Mouse (Mus musculus) layer of hippocampus, postnatal 36 days (tissue): ENCODE measurements around the gene Sec1. TPM values are rescaled to one million over a fixed set of nuclear protein-coding genes. Genes with fewer than 3 reads are reported as not detected.
A peak's percentile ranks its signal among the peaks of the same experiment; 100 is the strongest.

ENCODE experiments used
- DNase-seq, 2 experiments: peaks; one replicate each; pipeline ENCODE4 v3.0.0; 2022
- total RNA-seq, 2 experiments: library from RNA; stranded (reverse); gene quantifications; 2 replicates each; pipeline ENCODE4 v1.2.3; 2021

Gene Sec1
- 1 to 10 TPM; 2.0 to 2.7 TPM for total RNA-seq

DNA sequence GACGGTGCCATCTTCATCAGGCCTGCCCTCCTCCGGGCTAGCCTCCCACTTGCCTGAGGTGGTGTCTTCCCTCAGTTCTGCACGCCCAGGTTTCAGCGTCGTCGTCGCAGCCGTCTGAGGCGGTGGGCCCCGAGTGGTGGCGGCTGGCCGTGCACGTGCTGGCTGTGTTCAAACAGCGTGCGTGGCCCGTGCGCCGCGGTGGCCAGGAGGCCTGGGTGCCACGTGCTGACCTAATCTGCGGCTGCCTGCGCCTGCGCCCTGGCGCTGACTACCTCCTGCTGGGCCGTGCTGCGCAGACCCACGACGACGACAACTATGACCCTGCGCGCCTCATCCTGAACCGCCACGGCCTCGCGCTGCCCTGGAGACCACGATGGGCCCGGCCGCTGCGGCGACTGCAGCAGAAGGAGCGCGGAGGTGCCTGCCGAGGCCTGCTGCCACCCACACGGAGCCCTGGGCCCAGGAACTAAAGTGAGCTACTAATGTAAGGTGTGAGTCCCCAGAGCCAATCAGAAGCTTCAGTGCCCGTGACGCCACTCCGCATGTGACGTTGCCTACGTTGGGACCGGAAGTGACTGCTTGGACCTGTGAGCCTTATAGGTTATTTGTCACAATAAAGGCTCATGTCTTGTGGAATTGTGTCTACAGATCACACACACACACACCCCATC, at the start of gene Sec1:
Sec1 (minus strand) TSS at position 482 of the 671 bp plus-strand sequence.
- DNase-seq = no peak

DNA sequence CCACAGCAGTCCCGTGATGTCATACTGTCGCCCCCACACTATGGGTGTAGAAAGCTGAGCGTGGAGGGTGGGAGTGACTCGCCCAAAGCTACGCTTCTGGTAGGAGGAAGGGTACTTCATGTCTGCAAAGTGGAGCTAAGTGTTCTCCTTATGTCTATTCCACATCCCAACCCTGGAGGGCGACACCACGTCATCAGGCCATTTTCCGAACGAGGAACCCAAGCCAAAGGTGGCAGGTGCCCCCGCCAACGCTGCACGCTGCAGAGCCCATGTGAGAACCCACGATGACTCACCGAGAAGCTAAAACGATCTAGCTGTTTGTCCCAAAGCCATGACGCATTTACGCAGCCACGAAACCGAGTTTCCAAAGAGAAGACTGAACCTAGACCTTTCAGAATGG, 48.1 kb upstream of the Sec1 start:
- DNase-seq = peak; percentile 84

DNA sequence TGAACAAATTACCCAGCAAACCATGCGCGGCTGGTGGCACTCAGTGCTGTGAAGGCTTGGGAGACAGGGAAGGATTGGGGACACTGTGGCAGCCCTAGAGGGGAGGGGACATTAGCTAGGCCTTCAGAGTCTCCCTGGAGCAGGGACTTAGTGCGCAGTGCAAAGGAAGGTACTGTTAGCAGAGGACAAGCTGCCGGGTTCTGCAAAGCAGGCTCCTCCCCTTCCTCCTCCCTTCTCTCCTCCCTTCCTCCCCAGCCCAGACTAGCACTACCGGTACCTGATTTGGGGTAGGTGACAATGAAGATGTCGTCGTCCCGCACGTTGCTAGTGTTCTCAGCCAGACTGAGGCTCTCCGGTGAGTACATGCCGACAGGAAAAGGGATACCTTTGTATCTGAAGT, 47.6 kb upstream of the Sec1 start:
- peak in 1 of 2 experiments; percentile 40 for DNase-seq

GRCm38 (mm10) chr7:45741308-45741707, 47.1 kb upstream of the Sec1 start:
- DNase-seq = no peak

- DNase-seq = no peak
Observed at GRCm38 (mm10) chr7:45739820-45740219, 45.6 kb upstream of the Sec1 start.

DNA sequence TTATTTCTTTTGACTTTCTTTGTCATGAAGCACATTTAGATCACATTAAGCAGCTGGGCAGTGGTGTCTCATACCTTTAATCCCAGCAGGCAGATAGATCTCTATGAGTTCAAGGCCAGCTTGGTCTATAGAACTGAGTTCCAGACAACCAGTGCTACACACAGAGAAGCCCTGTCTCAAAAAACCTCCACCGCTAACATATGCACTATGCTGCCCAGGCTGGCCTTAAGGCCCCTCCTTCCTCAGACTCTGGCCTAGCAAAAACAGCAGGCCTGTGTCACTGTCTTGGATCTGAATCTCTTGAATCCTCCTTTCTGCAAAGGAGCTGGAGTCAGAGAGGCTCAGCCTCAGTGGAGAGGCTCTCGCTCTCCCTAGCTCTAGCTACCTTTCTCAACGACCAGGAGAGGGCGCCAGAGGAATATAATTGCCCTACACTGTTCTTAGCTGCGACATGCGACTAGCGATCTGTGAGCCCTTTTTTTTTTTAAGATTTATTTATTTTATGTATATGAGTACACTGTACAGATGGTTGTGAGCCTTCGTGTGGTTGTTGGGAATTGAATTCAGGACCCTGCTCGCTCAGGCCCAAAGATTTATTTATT, 45.1 kb upstream of the Sec1 start:
- peak; percentile 70 to 81 for DNase-seq

- no peak for DNase-seq
Observed at GRCm38 (mm10) chr7:45733477-45733876, 39.3 kb upstream of the Sec1 start.

- DNase-seq = no peak
Observed at GRCm38 (mm10) chr7:45730727-45731431, 36.7 kb upstream of the Sec1 start.

DNA sequence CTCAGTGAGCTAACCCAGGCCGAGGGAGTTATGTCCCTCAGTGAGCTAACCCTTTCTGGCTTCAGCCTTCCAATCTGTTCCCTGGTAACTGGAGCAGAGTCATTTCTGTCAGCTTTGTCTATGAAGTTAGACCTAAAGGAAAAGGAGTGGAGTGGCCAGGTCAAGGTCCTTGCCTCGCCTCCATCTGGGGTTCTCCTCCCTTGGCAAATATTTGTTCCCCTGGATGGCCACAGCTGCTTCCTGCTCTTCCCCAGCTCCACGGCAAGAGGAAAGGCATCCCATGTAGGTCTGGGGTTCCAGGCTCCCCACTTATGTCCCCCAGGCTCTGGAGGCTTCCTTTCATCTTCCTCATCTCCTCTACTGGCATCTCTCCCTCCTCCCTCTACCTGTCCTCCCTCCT, 33.4 kb upstream of the Sec1 start:
- DNase-seq = no peak

DNA sequence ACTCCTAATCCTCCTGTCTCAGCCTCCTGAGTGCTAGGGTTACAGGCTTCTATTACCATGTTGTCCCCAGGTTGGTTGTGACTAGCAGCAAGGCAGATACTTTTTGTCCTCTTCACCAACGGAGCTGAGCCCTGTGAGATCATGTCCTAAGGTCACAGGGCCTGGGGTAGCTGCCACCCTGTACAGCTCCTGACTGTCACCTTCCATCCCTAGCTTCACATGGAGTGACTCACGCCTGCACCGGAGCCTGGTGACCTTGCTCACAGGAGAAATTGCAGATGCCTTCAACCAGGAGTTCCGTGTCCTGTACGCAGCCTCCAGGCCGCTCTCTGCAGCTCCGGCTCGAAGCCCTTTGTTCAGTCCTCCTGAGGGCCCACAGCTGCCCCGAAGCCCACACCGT, 32.2 kb upstream of the Sec1 start:
- no peak for DNase-seq

GRCm38 (mm10) chr7:45725713-45726112, 31.5 kb upstream of the Sec1 start, which contains the start of gene Spaca4:
Gene Spaca4, minus strand, starts transcription at chr7:45725813.
- DNase-seq = no peak

- DNase-seq = no peak
Observed at GRCm38 (mm10) chr7:45725151-45725550, 30.9 kb upstream of the Sec1 start.

DNA sequence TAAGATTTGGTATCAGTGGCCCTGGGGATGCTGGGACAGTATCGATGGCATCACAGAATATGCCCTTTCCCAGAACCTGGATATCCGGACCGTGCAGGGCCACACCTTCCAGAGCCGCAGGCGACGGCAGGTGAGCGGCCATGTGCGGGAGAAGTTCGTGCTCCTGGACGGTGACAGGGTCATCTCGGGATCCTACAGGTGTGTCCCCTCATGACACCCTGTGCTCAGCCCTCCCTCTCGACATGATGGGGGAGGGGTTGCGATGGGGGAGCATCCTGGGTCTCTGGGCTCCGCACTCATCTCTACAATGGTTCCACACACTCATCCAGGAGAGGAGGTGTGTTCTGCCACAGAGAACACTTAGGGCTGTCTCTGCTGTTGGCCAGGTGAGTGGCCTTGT, 29.6 kb upstream of the Sec1 start:
- DNase-seq = no peak

DNA sequence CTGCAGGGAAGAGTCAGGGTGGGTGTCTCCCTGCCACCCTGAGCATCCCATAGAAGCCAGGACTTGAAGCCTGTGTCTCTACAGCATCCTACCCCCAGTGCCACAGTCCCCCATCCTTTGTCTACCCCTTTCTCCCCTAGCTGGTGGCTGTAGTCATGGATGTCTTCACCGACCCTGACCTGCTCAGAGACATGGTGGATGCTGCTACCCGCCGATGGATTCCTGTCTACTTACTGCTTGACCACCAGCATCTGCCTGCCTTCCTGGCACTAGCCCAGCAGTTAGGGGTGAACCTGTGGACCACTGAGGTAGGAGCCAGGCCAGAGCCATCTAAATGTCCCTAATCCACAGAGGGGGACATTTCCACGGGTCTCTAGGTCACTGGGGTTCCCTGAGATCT, 29.1 kb upstream of the Sec1 start:
- DNase-seq = no peak

DNA sequence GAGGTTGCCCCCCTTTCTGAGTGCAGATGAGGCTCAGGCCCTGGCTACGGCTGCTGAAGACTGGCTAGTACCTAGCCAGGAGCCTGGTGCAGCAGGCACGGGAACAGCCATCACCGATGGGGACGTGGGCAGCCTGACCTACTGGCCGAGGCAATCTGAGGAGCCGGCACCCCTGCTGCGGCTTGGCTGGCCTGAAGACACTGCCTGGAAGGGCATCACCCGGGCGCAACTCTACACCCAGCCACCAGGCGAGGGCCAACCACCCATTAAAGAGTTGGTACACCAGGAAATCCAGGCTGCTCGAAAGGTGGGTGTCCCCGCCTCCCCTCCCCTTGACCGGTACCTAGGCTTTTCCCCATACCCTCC, 28.1 kb upstream of the Sec1 start:
- DNase-seq = no peak

DNA sequence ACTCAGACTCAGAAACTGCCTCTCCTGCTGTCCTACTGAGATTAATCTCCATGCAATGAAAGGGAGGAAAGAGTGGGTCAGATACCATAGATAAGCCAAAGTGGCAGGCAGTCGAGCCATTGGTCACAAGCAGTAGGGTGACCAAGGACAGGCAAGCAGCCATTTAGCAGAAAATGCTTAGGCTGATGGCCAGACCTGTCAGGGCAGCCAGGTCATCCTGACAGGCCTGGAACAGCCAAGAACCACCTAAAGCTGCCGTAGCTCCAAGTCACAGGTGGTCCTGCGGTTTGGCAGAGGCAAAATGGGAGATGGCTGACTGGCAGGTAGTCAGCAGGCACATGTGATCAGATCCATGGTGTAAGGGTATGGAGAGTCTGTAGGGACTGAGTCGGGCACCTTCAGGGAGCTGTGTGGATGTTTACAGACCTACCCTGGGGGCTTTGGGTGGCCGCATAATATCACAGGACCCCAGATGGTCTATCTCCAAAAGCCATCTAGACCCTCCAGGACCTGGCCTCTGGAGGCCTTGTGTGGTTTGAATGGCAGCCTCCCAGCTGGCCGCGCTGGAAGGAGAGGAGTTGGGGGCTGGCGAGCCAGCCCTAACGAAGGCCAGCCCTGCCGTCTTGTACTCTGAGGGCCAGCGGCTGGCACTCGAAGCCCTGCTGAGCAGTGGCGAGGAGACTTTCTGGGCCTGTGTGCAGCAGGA, 27.6 kb upstream of the Sec1 start:
- no peak for DNase-seq

DNA sequence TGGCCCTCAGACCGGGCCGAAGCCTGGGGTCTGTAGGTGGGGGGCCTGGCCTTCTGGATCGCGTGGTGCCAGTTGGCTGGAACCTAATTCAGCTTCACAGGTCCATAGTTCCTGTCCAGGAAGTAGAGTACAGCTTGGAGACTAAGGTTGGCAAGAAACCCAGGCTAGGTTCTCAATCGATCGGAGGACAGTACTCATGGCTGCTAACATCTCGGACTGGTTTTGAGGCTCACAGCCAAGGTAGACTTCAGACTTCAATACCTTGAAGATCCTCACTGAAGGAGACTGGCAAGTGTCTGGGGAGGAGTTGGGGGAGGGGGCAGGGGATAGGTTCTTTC, 27.0 kb upstream of the Sec1 start:
- DNase-seq = no peak

- DNase-seq = no peak
Observed at GRCm38 (mm10) chr7:45720413-45721233, 26.4 kb upstream of the Sec1 start, which contains the start of gene Fam83e. Gene Fam83e, plus strand, starts transcription at chr7:45721212.

- DNase-seq = no peak
Observed at GRCm38 (mm10) chr7:45719738-45720412, 25.7 kb upstream of the Sec1 start.

- DNase-seq = no peak
Observed at GRCm38 (mm10) chr7:45719180-45719579, 25.0 kb upstream of the Sec1 start.

GRCm38 (mm10) chr7:45718331-45718730, 24.1 kb upstream of the Sec1 start:
- DNase-seq = no peak

GRCm38 (mm10) chr7:45717918-45718297, 23.7 kb upstream of the Sec1 start, which contains the start of gene Sphk2:
Gene Sphk2, minus strand, starts transcription at chr7:45718002.
- peak; percentile 98 for DNase-seq
